Mouse (Mus musculus) small intestine, adult 2 months (tissue): Measurements from ENCODE around the gene Soat1.

Source experiments
- CTCF ChIP-seq: fragments of 200-500 bp; IDR thresholded peaks from 2 replicates; pipeline ENCODE4 v1.5.1; 2012; ENCODE audit warnings: low read depth, mild to moderate bottlenecking, control low read depth, inconsistent platforms, low read length, moderate library complexity, mixed read lengths; ENCODE audit not compliant: insufficient replicate concordance, insufficient read length; ENCODE audit errors: extremely low read depth
- POLR2A ChIP-seq: fragments of 200-500 bp; IDR thresholded peaks from 2 replicates; pipeline ENCODE4 v1.6.1; 2012; ENCODE audit warnings: low read depth, mild to moderate bottlenecking, control low read depth, inconsistent platforms, low read length, moderate library complexity

DNA sequence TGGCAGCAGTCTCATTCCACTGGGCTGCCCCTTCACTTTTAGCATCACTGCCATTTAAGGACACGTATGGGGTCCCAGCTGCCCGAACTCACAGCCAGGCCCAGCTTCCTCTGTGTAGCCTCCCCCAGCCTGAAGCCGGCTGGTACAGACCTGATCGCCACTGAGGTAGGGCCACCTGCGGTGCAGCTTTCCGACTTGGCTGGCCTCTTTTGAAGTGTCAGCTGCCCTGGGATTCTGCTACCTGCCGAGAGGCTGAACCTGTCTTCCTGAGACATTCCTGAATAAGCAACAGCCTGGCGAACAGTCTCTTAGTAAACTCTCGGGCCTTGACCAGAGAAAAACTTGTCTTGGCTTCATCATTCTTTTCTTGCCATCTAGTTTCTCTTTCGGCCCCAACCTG is 70.9 kb downstream of the Soat1 start:
- TF ChIP-seq CTCF: no peak
- no peak for TF ChIP-seq POLR2A
